Mouse (Mus musculus) neural tube, embryonic 12.5 days (tissue): ENCODE results near the gene Txnrd2. TPM values are rescaled to one million over a fixed set of nuclear protein-coding genes. Genes with fewer than 3 reads are reported as not detected.

ENCODE experiments used
- ATAC-seq: fragments of 200-750 bp; cut with Nextera tagmentation; 2 replicates; pipeline ENCODE4 v1.8.0; 2017; ENCODE audit warnings: low read depth, mild to moderate bottlenecking, moderate TSS enrichment, moderate library complexity; ENCODE audit not compliant: low FRiP score
- H3K27ac ChIP-seq: fragments of 300-500 bp; sonication (generic); 2 replicates; pipeline ENCODE4 v1.5.1; 2016
- H3K27me3 ChIP-seq: fragments of 300-500 bp; sonication (generic); replicated peaks from 2 replicates; pipeline ENCODE4 v1.6.1; 2016; ENCODE audit warnings: mild to moderate bottlenecking
- H3K36me3 ChIP-seq: fragments of 300-500 bp; sonication (generic); 2 replicates; pipeline ENCODE4 v1.6.1; 2016; ENCODE audit warnings: mild to moderate bottlenecking
- H3K4me1 ChIP-seq: fragments of 300-500 bp; sonication (generic); 2 replicates; pipeline ENCODE4 v1.6.1; 2016
- H3K4me2 ChIP-seq: fragments of 300-500 bp; sonication (generic); replicated peaks from 2 replicates; pipeline ENCODE4 v1.6.1; 2016; ENCODE audit warnings: mild to moderate bottlenecking
- H3K4me3 ChIP-seq: fragments of 300-500 bp; sonication (generic); 2 replicates; pipeline ENCODE4 v1.5.1; 2016
- H3K9ac ChIP-seq: fragments of 300-500 bp; sonication (generic); 2 replicates; pipeline ENCODE4 v1.6.1; 2016; ENCODE audit warnings: mild to moderate bottlenecking
- H3K9me3 ChIP-seq: fragments of 300-500 bp; sonication (generic); 2 replicates; pipeline ENCODE4 v1.6.1; 2016; ENCODE audit warnings: mild to moderate bottlenecking
- WGBS: fragments of 180-500 bp; shearing (Covaris S2); methylation state at CpG from one replicate; pipeline ENCODE4 v1.1.7; 2016; 5-methylcytosine and 5-hydroxymethylcytosine counted together
- polyA plus RNA-seq: library from polyadenylated mRNA; unstranded; fragments of >200 nt; fragmentation: Nextera tagmentation; extraction: Ambion mirVana; gene quantifications from 2 replicates; pipeline ENCODE4 v1.2.1, GENCODE M21; 2016

Gene Txnrd2
- polyA plus RNA-seq, 1 experiment from 2014 or later = 24.8 TPM

DNA sequence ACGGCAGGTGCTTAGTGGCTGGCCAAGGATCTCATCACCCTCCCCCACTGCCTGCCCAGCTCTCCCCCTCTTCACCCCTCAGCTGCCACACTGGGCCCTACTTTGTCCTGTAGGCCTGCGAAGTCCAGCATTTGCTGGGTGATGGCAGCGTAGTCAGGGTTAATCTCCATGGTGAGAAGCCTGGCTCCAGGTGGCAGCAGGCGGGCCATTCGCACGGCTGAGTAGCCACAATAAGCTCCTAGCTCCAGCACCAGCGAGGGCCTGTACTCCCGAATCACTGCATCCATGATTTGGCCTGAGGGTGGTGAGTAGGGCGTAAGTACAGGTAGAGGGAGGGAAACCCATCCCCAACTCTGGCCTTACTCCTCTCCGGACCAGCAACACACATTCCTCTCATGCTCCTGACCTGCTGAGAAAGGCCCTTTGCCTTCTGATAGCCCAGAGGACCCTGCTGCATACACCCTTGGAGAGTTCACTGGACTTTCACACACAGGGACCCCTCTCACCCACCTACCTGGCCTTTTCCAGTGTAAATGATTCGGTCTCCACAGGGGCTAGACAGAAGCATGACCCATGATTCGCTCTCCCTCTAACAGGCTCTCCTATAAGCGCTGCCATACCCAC, 15.0 kb upstream of the Txnrd2 start:
- no peak overlapping the region for H3K4me3 ChIP-seq
- H3K27ac ChIP-seq = no peak overlapping the region
- H3K4me2 ChIP-seq = no peak overlapping the region
- no peaks in the 10 kb centered on the region for H3K9me3 ChIP-seq
- peaks cover 19% of the 10 kb centered on the region for H3K4me1 ChIP-seq
- 70% methylated on average over 13 of the region's 13 CpGs for WGBS
- no peak for ATAC-seq
- H3K36me3 ChIP-seq = peaks cover 39% of the 10 kb centered on the region
- peak overlapping the region; percentile 14; the same call in 1 of the 2 replicates for H3K9ac ChIP-seq
- no peaks in the 10 kb centered on the region for H3K27me3 ChIP-seq

DNA sequence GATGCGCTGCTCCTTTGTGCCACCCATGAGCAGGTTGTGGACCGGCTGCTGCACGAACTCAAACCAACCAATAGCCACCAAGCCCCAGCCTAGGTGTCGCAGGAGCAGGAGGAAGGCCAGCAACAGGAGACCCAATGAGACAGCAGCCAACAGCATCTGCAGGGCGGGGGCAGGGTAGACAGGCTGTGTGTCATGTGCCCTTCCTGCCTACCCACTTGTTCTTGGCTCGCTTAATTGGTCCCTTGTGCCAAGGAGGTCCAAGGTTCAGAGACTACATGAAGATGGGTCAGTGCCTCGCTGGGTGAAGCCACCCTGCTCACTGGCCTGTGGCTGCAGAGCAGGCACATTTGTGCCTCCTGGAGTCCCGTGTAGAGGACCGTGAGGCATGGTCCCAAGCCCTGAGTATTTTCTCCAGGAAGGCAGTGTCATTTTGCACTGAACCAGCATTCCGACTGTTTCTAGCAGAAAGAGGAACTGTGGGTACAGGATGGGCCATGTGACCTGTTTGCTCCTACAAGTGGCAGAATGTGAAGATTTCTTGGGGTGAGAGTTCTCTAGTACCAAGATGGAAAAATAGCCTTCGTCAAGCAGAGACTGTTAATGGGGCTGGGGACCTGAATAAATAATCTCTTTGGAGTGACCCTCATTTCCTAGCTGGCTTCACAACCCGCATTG, 14.2 kb upstream of the Txnrd2 start:
- H3K36me3 ChIP-seq = peaks cover 34% of the 10 kb centered on the region

DNA sequence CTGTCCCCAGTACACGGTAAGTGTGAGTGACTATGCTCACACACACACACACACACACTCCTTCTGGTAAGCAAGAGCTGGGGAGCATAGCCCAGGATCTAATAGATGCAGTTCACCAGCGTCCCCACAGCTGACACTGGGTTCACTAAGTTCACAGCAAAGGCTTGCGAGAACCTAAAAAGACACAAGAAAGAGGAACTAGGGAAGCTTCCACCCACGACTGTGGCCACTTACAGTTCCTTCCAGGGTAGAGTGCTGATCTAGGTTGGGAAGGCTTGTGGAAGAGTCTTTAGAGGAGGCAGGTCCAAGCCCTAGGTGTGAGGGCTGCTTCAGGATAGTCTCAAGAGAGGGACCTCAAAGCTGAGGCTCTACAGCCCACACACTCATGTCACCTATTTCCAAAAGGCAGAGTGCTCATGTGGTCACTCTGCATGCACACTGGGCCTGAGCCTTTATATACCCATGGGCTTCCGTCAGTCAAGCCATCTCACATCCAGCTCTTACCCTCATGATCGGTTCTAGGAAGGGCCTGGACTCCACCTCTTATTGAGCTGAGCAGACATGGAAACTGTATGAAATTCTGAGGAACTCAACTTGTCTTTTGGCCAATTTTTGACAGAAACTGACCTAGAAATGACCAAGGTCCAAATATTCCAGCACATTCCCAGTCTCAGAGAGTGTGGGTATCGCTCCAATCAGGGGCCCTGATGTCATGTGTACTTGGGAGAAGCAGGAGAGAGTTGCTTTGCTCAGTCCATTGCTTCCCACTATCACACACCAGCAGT, 13.0 kb upstream of the Txnrd2 start:
- Histone ChIP-seq H3K9me3 (no peaks in the 10 kb centered on the region), H3K27ac (no peak overlapping the region), H3K4me2 (no peak overlapping the region), H3K36me3 (peaks cover 29% of the 10 kb centered on the region), H3K9ac (no peak overlapping the region), H3K4me3 (no peak overlapping the region), H3K4me1 (peaks cover 27% of the 10 kb centered on the region), H3K27me3 (no peaks in the 10 kb centered on the region)
- ATAC-seq = no peak
- 90% methylated on average over 7 of the region's 7 CpGs for WGBS

More for the DNA sequence above, 14.2 kb upstream of the Txnrd2 start:
- Histone ChIP-seq H3K27ac (no peak overlapping the region), H3K4me1 (peaks cover 27% of the 10 kb centered on the region), H3K9me3 (no peaks in the 10 kb centered on the region), H3K4me2 (no peak overlapping the region), H3K4me3 (no peak overlapping the region), H3K9ac (no peak overlapping the region), H3K27me3 (no peaks in the 10 kb centered on the region)
- 88% methylated on average over 12 of the region's 12 CpGs for WGBS
- ATAC-seq = no peak

DNA sequence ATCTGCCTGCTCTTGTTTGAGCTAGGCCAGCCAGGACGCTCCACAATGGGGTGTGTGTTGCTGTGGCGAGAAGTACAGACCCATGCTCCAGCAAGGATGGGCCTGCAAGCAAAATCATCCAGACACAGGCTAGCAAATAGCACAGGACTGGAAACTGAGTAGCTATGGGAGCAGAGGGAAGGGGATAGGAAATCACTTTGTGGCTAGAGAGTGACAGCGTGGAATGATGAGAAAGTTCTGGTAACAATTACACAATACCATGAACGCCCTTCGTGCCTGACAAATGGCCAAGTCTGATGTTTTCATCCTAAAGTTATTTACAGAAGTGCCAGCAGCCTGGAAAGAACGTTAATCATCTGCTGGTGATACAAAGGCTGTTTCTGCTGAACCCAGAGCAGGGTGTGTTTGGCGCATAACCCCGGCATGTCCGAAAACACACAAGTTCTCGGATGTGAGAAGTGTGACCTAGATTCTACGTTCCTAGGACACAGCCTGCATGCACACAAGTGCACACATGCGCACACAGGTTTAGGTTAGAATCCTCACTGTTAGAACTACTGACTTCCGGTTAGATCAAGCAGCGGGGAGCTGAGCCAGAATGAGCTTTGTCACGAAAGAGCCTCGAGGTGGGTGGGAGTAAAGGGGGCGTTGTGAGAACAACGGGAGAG, 10.0 kb upstream of the Txnrd2 start:
- 75% methylated on average over 18 of the region's 18 CpGs for WGBS
- Histone ChIP-seq H3K9me3 (no peaks in the 10 kb centered on the region), H3K4me3 (no peak overlapping the region), H3K9ac (no peak overlapping the region), H3K4me2 (no peak overlapping the region), H3K27me3 (no peaks in the 10 kb centered on the region), H3K27ac (0 out of 2 replicates have a peak overlapping the region, but pooled peaks have one; percentile 46), H3K36me3 (peaks cover 14% of the 10 kb centered on the region), H3K4me1 (peaks cover 18% of the 10 kb centered on the region; the same call in 1 of the 2 replicates)
- no peak for ATAC-seq

DNA sequence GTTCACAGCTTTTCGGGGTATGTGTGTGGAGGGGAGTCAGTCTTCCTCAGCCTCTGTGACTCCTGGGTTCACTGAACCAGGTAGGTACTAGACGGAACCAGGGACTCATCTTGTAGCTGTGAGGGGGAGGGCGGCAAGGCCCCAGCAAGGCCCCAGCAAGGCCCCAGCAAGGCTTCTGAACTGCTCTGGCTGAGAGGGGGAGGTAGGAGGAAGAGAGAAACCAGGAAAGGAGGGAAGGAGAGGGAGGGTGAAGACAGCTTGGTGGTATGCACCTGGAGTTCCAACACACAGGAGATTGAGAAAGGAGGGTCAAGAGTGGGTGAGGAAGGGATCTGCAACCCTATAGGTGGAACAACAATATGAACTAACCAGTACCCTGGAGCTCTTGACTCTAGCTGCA, 9.3 kb upstream of the Txnrd2 start:
- Histone ChIP-seq H3K9me3 (no peaks in the 10 kb centered on the region), H3K4me2 (no peak overlapping the region), H3K27me3 (no peaks in the 10 kb centered on the region), H3K9ac (no peak overlapping the region), H3K4me3 (no peak overlapping the region), H3K36me3 (peaks cover 18% of the 10 kb centered on the region), H3K4me1 (peaks cover 13% of the 10 kb centered on the region; the same call in 1 of the 2 replicates), H3K27ac (0 out of 2 replicates have a peak overlapping the region, but pooled peaks have one; percentile 5)
- WGBS = 89% methylated on average over 3 of the region's 3 CpGs
- no peak for ATAC-seq

DNA sequence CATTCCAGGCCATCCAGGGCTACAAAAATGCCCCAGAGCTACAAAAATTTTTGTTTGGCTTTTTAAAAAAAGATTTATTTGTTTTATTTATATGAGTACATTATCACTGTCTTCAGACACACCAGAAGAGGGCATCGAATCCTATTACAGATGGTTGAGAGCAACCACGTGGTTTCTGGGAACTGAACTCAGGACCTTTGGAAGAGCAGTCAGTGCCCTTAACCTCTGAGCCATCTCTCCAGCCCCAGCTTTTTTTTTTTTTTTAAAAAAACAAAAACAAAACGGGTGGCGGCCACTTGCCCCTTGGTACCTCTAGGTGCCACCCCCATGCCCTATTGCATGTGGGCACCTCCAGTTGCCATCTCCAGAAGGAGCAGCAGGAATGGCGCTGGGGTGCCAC, 8.7 kb upstream of the Txnrd2 start:
- H3K36me3 ChIP-seq = peaks cover 20% of the 10 kb centered on the region
- no peak overlapping the region for H3K4me3 ChIP-seq
- H3K27me3 ChIP-seq = no peaks in the 10 kb centered on the region
- H3K4me2 ChIP-seq = no peak overlapping the region
- WGBS = 93% methylated on average over 5 of the region's 5 CpGs
- H3K9me3 ChIP-seq = no peaks in the 10 kb centered on the region
- H3K9ac ChIP-seq = no peak overlapping the region
- no peak for ATAC-seq
- H3K27ac ChIP-seq = no peak overlapping the region
- peaks cover 11% of the 10 kb centered on the region; the same call in 1 of the 2 replicates for H3K4me1 ChIP-seq

DNA sequence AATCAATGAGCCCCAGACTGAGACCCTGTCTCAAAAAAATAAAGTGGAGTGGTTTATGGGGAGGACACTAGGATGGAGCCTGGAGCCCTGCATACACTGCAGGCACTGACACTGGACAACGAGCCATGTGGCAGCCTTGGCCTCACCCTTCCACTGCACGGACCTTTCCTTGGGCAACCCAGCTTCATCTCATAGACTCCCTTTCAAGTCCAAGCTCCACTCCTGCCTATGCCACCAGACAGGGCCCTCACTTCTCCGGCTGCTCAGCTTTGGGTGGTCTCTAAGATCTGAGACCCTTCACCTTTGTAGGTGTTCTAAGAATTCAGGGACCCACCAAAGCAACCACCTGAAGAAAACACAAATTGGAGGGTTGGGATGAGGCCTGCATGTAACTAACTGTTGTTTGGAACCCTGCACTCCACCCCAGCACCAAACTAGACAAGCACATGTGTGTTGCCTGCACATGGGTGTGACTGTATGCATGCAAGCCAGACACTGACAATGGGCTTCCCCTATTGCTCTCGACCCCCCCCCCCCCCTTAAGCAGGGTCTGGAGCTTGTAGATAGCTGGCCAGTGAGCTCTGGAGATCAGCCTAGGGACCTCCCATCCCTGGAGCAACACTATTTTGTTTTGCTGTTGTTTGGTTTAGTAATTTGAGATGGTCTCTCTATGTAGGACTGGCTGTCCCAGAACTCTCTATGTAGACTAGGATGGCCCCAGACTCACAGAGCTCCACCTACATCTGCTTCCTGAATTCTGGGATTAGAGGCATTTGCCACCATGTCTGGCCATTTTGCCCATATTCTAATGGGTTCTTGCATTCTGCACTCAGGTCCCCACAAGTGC, 7.2 kb upstream of the Txnrd2 start:
- WGBS = 89% methylated on average over 4 of the region's 4 CpGs
- Histone ChIP-seq H3K27me3 (no peaks in the 10 kb centered on the region), H3K4me3 (no peak overlapping the region), H3K27ac (no peak overlapping the region), H3K9me3 (no peaks in the 10 kb centered on the region), H3K36me3 (peaks cover 17% of the 10 kb centered on the region), H3K4me1 (peaks cover 11% of the 10 kb centered on the region; the same call in 1 of the 2 replicates), H3K4me2 (no peak overlapping the region), H3K9ac (no peak overlapping the region)
- ATAC-seq = no peak

DNA sequence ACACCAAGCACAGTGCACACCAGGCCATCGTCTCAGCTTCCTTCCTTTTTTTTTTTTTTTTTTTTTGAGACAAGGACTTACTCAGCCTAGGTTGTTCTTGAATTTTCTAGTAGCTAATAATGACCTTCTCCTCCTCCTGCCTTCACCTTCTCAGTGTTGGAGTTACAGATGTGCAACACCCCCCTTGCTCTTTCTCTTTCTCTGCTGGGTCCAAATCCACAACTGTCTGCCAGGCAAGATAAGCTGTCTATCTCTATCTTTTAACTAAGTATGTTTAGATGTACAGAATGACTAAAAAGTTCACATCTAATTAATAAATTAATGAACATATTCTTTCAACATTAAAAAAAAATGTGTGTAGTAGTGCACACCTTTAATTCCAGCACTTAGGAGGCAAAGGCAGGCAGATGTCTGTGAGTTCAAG, 6.6 kb upstream of the Txnrd2 start:
- Histone ChIP-seq H3K27me3 (no peaks in the 10 kb centered on the region), H3K4me2 (no peak overlapping the region), H3K4me1 (peaks cover 15% of the 10 kb centered on the region; the same call in 1 of the 2 replicates), H3K9me3 (no peaks in the 10 kb centered on the region), H3K4me3 (no peak overlapping the region), H3K36me3 (peaks cover 17% of the 10 kb centered on the region), H3K9ac (no peak overlapping the region), H3K27ac (no peak overlapping the region)
- WGBS = 86% methylated on average over 1 of the region's 1 CpGs
- ATAC-seq = no peak

DNA sequence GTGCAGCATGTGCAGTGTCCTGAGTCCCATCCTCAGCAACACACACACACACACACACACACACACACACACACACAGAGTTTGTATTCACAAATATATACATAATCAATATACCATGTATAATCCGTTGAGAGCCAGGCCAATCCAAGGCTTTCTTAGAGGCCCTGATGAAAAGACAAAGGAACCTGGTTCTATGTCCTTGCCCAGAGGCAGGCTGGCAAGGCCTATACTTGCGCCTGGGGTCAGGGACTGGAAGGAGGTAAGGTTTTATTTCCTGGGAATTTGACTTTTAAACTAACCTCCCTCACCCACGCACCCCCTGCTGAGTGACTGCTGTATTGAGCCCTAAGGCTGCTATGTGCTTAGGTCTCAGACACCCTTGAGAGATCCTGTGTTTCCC, 5.6 kb upstream of the Txnrd2 start:
- 76% methylated on average over 3 of the region's 3 CpGs for WGBS
- H3K9me3 ChIP-seq = no peaks in the 10 kb centered on the region

DNA sequence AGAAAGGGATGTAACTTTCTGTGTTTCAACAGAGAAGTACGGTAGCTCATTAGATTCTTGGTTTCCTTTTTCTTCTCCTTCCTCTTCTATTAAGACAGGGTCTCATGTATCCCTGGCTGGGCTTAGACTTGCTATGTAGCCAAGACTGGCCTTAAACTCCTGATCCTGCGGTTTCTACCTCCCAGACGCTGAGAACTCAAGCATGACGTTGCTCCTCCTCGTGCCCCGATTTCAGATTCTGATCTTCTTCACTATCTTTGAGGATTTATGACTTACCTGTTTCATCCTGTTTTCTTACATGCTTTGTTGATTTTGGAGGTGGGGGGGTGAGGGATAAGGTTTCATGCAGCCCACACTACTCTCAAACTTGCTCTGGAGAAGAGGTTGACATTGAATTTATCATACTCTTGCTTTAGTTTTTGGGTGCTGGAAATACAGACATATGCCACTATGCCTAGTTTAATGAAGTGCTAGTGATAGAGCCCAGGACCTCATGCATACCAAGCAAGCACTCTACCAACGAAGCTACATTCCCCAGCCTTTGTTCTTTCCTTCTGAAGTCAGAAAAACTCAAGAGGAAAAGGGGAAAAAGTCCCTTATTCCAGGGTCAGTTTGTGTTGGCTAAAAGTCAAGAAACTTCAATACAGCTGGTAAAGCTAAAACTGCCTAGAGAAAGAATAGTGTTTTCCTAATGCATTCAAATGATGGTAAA, 2.8 kb upstream of the Txnrd2 start:
- Histone ChIP-seq H3K4me3 (no peak overlapping the region), H3K4me1 (peaks cover 22% of the 10 kb centered on the region), H3K9ac (no peak overlapping the region), H3K9me3 (no peaks in the 10 kb centered on the region), H3K27ac (no peak overlapping the region), H3K36me3 (peaks cover 12% of the 10 kb centered on the region), H3K4me2 (no peak overlapping the region), H3K27me3 (no peaks in the 10 kb centered on the region)
- WGBS = 90% methylated on average over 7 of the region's 7 CpGs
- ATAC-seq = no peak

More for the DNA sequence above, 5.6 kb upstream of the Txnrd2 start:
- Histone ChIP-seq H3K36me3 (peaks cover 17% of the 10 kb centered on the region), H3K27me3 (no peaks in the 10 kb centered on the region), H3K27ac (no peak overlapping the region), H3K4me2 (no peak overlapping the region), H3K4me1 (peaks cover 22% of the 10 kb centered on the region), H3K4me3 (no peak overlapping the region), H3K9ac (no peak overlapping the region)
- no peak for ATAC-seq

DNA sequence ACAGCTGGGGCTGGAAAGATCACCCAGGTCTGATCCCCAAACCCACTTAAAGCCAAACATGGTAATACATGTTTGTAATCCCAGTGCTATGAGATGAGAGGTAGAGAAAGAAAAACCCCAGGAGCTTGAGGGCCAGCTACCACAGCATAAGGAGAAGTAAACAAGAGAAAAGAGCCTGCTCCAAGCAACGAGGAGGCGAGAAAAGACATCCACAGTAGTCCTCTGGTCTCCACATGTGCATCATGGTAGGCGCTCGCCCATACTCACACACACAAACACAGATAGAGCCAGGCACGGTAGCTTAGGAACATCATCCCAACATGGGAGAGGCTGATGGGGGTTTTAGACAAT, 2.3 kb upstream of the Txnrd2 start:
- peaks cover 22% of the 10 kb centered on the region for H3K4me1 ChIP-seq
- H3K4me3 ChIP-seq = no peak overlapping the region
- H3K9ac ChIP-seq = no peak overlapping the region
- H3K27me3 ChIP-seq = no peaks in the 10 kb centered on the region
- 89% methylated on average over 5 of the region's 5 CpGs for WGBS
- H3K4me2 ChIP-seq = no peak overlapping the region
- peaks cover 11% of the 10 kb centered on the region for H3K36me3 ChIP-seq
- H3K27ac ChIP-seq = no peak overlapping the region
- ATAC-seq = no peak
- no peaks in the 10 kb centered on the region for H3K9me3 ChIP-seq
